Mouse (Mus musculus) erythroblast, embryonic 14.5 days (primary cell): ENCODE measurements at regions not wholly inside any gene's neighbourhood (a gene's known extent, or its start where the extent isn't known, plus 50 kb on each side); places are given as distances from the start of the nearest gene placed in this dataset.

ENCODE experiments used
- GATA1 ChIP-seq: IDR thresholded peaks from 2 replicates; pipeline ENCODE4 v1.6.1; 2012; ENCODE audit warnings: low read length, inconsistent platforms, mixed read lengths
- TAL1 ChIP-seq: IDR thresholded peaks from 3 replicates; pipeline ENCODE4 v1.6.1; 2012; ENCODE audit warnings: low read length, inconsistent platforms, mixed read lengths

GRCm38 (mm10) chr11:64667521-64667920 is 231.1 kb upstream of the F930015N05Rik start:
- TF ChIP-seq GATA1 (no peak), TAL1 (no peak)
